Mouse (Mus musculus): ENCODE measurements around the gene Eif5a.
"Not testable (repeated sequence)": the region's sequence is repeated elsewhere in the genome, so short reads cannot be mapped to it uniquely, and the experiment has no call there.

Gene Eif5a

GRCm38 (mm10) chr11:69945997-69946891 lies 24.5 kb upstream of the Eif5a start:
- in situ Hi-C loops (cut with MboI) = no loop called here

GRCm38 (mm10) chr11:69945216-69945615 lies 23.5 kb upstream of the Eif5a start:
- in situ Hi-C loops (cut with MboI) = no loop called here

- in situ Hi-C loops (cut with MboI) = no loop called here
Measured at GRCm38 (mm10) chr11:69940962-69941361, 19.2 kb upstream of the Eif5a start.

GRCm38 (mm10) chr11:69939731-69940130 lies 18.0 kb upstream of the Eif5a start:
- in situ Hi-C loops (cut with MboI) = no loop called here

- in situ Hi-C loops (cut with MboI) = no loop called here
Measured at GRCm38 (mm10) chr11:69939181-69939580, 17.4 kb upstream of the Eif5a start.

- in situ Hi-C loops (cut with MboI) = no loop called here
Measured at GRCm38 (mm10) chr11:69938401-69938979, 16.7 kb upstream of the Eif5a start.

GRCm38 (mm10) chr11:69937834-69938233 lies 16.1 kb upstream of the Eif5a start:
- in situ Hi-C loops (cut with MboI) = no loop called here

- in situ Hi-C loops (cut with MboI) = no loop called here
Measured at GRCm38 (mm10) chr11:69937385-69937784, 15.6 kb upstream of the Eif5a start.

GRCm38 (mm10) chr11:69936714-69937347 lies 15.1 kb upstream of the Eif5a start:
- in situ Hi-C loops (cut with MboI) = no loop called here

GRCm38 (mm10) chr11:69936156-69936555 lies 14.4 kb upstream of the Eif5a start:
- in situ Hi-C loops (cut with MboI) = no loop called here

- in situ Hi-C loops (cut with MboI) = no loop called here
Measured at GRCm38 (mm10) chr11:69935137-69935879, 13.6 kb upstream of the Eif5a start, which contains the start of gene Ybx2. Gene Ybx2, plus strand, starts transcription at chr11:69935796.

- in situ Hi-C loops (cut with MboI) = no loop called here
Measured at GRCm38 (mm10) chr11:69934681-69935080, 12.9 kb upstream of the Eif5a start.

GRCm38 (mm10) chr11:69934169-69934568 lies 12.4 kb upstream of the Eif5a start:
- in situ Hi-C loops (cut with MboI) = no loop called here

GRCm38 (mm10) chr11:69933066-69933465 lies 11.3 kb upstream of the Eif5a start:
- in situ Hi-C loops (cut with MboI) = no loop called here

- in situ Hi-C loops (cut with MboI) = no loop called here
Measured at GRCm38 (mm10) chr11:69932254-69932653, 10.5 kb upstream of the Eif5a start.

GRCm38 (mm10) chr11:69931769-69932168 lies 10.0 kb upstream of the Eif5a start:
- in situ Hi-C loops (cut with MboI) = no loop called here

- in situ Hi-C loops (cut with MboI) = no loop called here
Measured at GRCm38 (mm10) chr11:69930967-69931537, 9.3 kb upstream of the Eif5a start.

- in situ Hi-C loops (cut with MboI) = not testable (repeated sequence)
Measured at GRCm38 (mm10) chr11:69930176-69930575, 8.4 kb upstream of the Eif5a start.

GRCm38 (mm10) chr11:69929712-69930111 lies 8.0 kb upstream of the Eif5a start:
- in situ Hi-C loops (cut with MboI) = no loop called here

- in situ Hi-C loops (cut with MboI) = no loop called here
Measured at GRCm38 (mm10) chr11:69927501-69927900, 5.7 kb upstream of the Eif5a start.

GRCm38 (mm10) chr11:69922796-69923195 lies 1.0 kb upstream of the Eif5a start:
- in situ Hi-C loops (cut with MboI) = no loop called here

Data from mature B cell (primary cell).